35 mouse cellular contexts compared by ENCODE assay signal in genomic region chr5:53561160-53561559, GRCm38 (mm10).
"Had no signal": no experiment of that assay in that cellular context is flagged by ENCODE, and none has a peak within 500 bp of the region (broad histone marks: within the 10 kb centered on the region; RNA-seq: fewer than 3 reads in every experiment).

No protein-coding gene starts in this region.

- DNase-seq: heart, postnatal 10 days; heart, postnatal 14 days; heart, postnatal 36 days; heart, postnatal 4 days; kidney, adult 11 months; kidney, adult 18-20 months; kidney, adult 2 months; kidney, adult 8-10 months; kidney, adult 9 months; kidney, postnatal 10 days; kidney, postnatal 14 days; kidney, postnatal 25 days; kidney, postnatal 36 days; kidney, postnatal 4 days; layer of hippocampus, adult 9-11 months; layer of hippocampus, postnatal 36 days had no signal

- H3K27ac ChIP-seq: heart, embryonic 13.5 days; heart, embryonic 15.5 days; hindbrain, embryonic 10.5 days; hindbrain, embryonic 12.5 days; hindbrain, embryonic 13.5 days; hindbrain, embryonic 14.5 days; hindbrain, embryonic 15.5 days; hindbrain, postnatal 0 days; intestine, embryonic 15.5 days; kidney, embryonic 15.5 days; kidney, postnatal 0 days; layer of hippocampus, adult 2 months; left cerebral cortex, adult 2 months had no signal

- H3K4me3 ChIP-seq: heart, embryonic 12.5 days; heart, embryonic 13.5 days; heart, embryonic 15.5 days; hindbrain, embryonic 10.5 days; hindbrain, embryonic 12.5 days; hindbrain, embryonic 13.5 days; hindbrain, embryonic 15.5 days; intestine, embryonic 15.5 days; kidney, embryonic 15.5 days; layer of hippocampus, adult 2 months; left cerebral cortex, adult 2 months had no signal

- H3K4me2 ChIP-seq: heart, embryonic 11.5 days; heart, embryonic 12.5 days; heart, embryonic 13.5 days; heart, embryonic 15.5 days; hindbrain, embryonic 12.5 days; hindbrain, embryonic 13.5 days; hindbrain, embryonic 14.5 days; hindbrain, embryonic 15.5 days; intestine, embryonic 15.5 days; kidney, embryonic 15.5 days had no signal

- H3K36me3 ChIP-seq: heart, embryonic 12.5 days; heart, embryonic 13.5 days; heart, embryonic 15.5 days; hindbrain, embryonic 10.5 days; hindbrain, embryonic 12.5 days; hindbrain, embryonic 13.5 days; hindbrain, embryonic 15.5 days; intestine, embryonic 15.5 days; kidney, embryonic 15.5 days had no signal

- H3K9me3 ChIP-seq: heart, embryonic 12.5 days; heart, embryonic 13.5 days; heart, embryonic 15.5 days; hindbrain, embryonic 10.5 days; hindbrain, embryonic 12.5 days; hindbrain, embryonic 13.5 days; hindbrain, embryonic 15.5 days; intestine, embryonic 15.5 days; kidney, embryonic 15.5 days had no signal

- H3K27me3 ChIP-seq: heart, embryonic 13.5 days; heart, embryonic 15.5 days; hindbrain, embryonic 12.5 days; hindbrain, embryonic 13.5 days; hindbrain, embryonic 15.5 days; intestine, embryonic 15.5 days; kidney, embryonic 15.5 days had no signal

- H3K4me1 ChIP-seq: heart, embryonic 12.5 days; heart, embryonic 13.5 days; heart, embryonic 15.5 days; hindbrain, embryonic 10.5 days; hindbrain, embryonic 12.5 days; hindbrain, embryonic 13.5 days; hindbrain, embryonic 15.5 days; intestine, embryonic 15.5 days; kidney, embryonic 15.5 days had no signal

- H3K9ac ChIP-seq: heart, embryonic 12.5 days; heart, embryonic 13.5 days; heart, embryonic 15.5 days; hindbrain, embryonic 12.5 days; hindbrain, embryonic 13.5 days; hindbrain, embryonic 14.5 days; hindbrain, embryonic 15.5 days; intestine, embryonic 15.5 days; kidney, embryonic 15.5 days had no signal

- ATAC-seq: hindbrain, embryonic 16.5 days; hindbrain, postnatal 0 days; inflammation-experienced regulatory T-cells, adult 6 months; intestine, embryonic 15.5 days; intestine, embryonic 16.5 days; intestine, postnatal 0 days had no signal
